Mouse (Mus musculus): ENCODE data around the gene Erc2. TPM values are rescaled to one million over a fixed set of nuclear protein-coding genes. Genes with fewer than 3 reads are reported as not detected.

Erc2 gene
- polyA plus RNA-seq, 1 experiment from 2014 or later = 1.9 TPM

DNA sequence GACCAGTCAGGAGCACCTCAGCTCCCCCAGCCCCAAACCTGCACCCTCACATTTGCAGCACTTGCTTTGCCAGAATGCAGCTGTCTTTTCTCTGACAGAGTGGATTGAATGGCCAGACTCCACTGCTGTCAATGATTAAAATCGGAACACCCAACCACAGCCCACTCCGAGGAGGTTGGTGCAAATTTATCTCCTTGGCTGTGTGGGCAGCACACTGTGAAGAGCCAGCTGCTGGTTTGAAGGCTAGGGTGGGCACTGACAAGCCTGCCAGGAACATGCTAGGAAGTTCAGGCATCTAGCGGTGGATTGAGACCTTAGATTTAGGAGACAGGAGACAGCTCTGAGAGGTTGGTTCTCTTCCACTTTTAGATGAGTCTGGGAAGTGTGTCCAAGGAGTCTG is 14.8 kb upstream of the Erc2 start:
- DNase-seq = no peak

DNA sequence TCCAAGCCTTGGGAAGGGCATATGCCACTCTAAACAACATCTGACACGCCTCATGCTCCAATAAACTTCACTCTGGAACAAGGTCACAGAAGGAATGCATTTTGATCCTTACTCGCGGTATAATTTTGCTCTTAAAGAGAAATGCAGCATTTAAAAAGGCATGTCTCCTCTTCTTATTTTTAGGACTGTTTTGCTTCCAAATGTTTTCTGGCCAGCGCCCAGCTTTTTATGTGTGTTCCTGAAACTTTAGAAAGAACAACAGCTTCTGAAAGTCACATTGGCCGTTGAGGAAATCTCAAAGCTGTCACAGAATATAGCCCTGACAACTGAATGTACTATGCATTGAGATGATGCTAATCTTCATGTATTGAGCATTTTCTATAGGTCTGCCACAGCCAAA is 8.5 kb upstream of the Erc2 start:
- WGBS (ENCODE audit: insufficient replicate concordance) = 68% methylated on average over 5 of the region's 5 CpGs
- H3K27me3 ChIP-seq (ENCODE audit: insufficient read depth, low read length) = no peaks in the 10 kb centered on the region
- no peaks in the 10 kb centered on the region for H3K9me3 ChIP-seq (ENCODE audit: low read length)
- H3K36me3 ChIP-seq (replicated peaks; ENCODE audit: insufficient read depth, low read length) = no peaks in the 10 kb centered on the region
- H3K4me2 ChIP-seq (ENCODE audit: low read depth, low read length) = no peak overlapping the region
- H3K27ac ChIP-seq (ENCODE audit: low read depth) = no peak overlapping the region
- no peak for TF ChIP-seq EP300 (IDR thresholded peaks at IDR 0.05; ENCODE audit: low read depth)
- TF ChIP-seq CTCF (IDR thresholded peaks at IDR 0.05; ENCODE audit: low read depth) = no peak
- DNase-seq (no peak), ATAC-seq (no peak)
- H3K9ac ChIP-seq (replicated peaks) = no peak overlapping the region
- H3K4me3 ChIP-seq (ENCODE audit: low read depth, low read length) = no peak overlapping the region
- H3K4me1 ChIP-seq (ENCODE audit: insufficient read depth) = no peaks in the 10 kb centered on the region

More for the DNA sequence above, 14.8 kb upstream of the Erc2 start:
- Histone ChIP-seq H3K36me3 (replicated peaks; ENCODE audit: insufficient read depth, low read length) (no peaks in the 10 kb centered on the region), H3K4me1 (ENCODE audit: insufficient read depth) (no peaks in the 10 kb centered on the region), H3K27ac (ENCODE audit: low read depth) (no peak overlapping the region), H3K9ac (replicated peaks) (no peak overlapping the region), H3K27me3 (ENCODE audit: insufficient read depth, low read length) (no peaks in the 10 kb centered on the region), H3K4me2 (ENCODE audit: low read depth, low read length) (no peak overlapping the region), H3K4me3 (ENCODE audit: low read depth, low read length) (no peak overlapping the region), H3K9me3 (ENCODE audit: low read length) (no peaks in the 10 kb centered on the region)
- ATAC-seq = no peak
- 74% methylated on average over 3 of the region's 3 CpGs for WGBS (ENCODE audit: insufficient replicate concordance)
- TF ChIP-seq CTCF (IDR thresholded peaks at IDR 0.05; ENCODE audit: low read depth) (no peak), EP300 (IDR thresholded peaks at IDR 0.05; ENCODE audit: low read depth) (no peak)

DNA sequence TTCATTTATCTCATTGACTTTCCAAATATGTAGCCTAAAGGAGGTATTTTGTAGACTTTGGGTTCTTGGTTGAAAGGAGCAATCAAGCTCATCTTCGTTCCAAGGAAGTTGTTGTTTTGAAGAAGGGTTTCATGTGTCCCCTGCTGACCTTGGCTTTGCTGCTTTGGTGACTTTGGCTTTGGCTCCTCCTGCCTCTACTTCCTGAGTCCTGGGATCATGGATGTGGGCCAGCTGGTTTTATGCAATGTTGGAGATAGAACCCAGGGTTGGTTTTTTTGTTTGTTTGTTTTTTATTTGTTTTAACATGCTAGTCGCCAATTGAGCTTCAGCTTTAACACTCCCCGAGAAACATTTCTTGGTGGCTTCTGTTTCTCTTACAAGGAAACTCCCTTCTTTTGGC is 4.9 kb upstream of the Erc2 start:
- Histone ChIP-seq H3K36me3 (replicated peaks; ENCODE audit: insufficient read depth, low read length) (no peaks in the 10 kb centered on the region), H3K4me1 (ENCODE audit: insufficient read depth) (no peaks in the 10 kb centered on the region), H3K4me2 (ENCODE audit: low read depth, low read length) (no peak overlapping the region), H3K27me3 (ENCODE audit: insufficient read depth, low read length) (no peaks in the 10 kb centered on the region), H3K27ac (ENCODE audit: low read depth) (no peak overlapping the region), H3K9ac (replicated peaks) (no peak overlapping the region), H3K9me3 (ENCODE audit: low read length) (no peaks in the 10 kb centered on the region), H3K4me3 (ENCODE audit: low read depth, low read length) (no peak overlapping the region)
- ATAC-seq (no peak), DNase-seq (no peak)
- TF ChIP-seq CTCF (IDR thresholded peaks at IDR 0.05; ENCODE audit: low read depth) (no peak), EP300 (IDR thresholded peaks at IDR 0.05; ENCODE audit: low read depth) (no peak)
- WGBS (ENCODE audit: insufficient replicate concordance) = 70% methylated on average over 3 of the region's 3 CpGs

DNA sequence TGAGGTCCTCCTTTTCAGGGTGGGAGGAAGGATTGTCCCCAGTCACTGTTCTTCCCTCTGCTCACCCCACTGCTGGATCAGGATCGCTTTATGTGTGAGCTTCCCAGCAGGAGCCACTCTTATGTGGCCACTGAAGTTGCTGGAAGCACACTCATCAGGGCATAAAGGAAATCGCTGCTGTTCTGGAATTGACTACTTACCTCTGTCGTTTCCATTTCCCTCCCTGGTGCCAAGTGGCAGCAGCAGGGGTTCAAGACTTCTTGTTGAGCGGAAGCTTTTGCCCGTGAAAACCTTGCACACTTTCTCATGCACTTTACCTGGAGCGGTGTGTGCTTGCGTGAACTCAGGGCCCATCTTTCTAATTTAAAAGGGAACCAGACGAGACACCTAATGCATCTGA is 652 bp upstream of the Erc2 start:
- H3K27me3 ChIP-seq (ENCODE audit: insufficient read depth, low read length) = peaks cover 5% of the 10 kb centered on the region
- no peaks in the 10 kb centered on the region for H3K4me1 ChIP-seq (ENCODE audit: insufficient read depth)
- H3K36me3 ChIP-seq (replicated peaks; ENCODE audit: insufficient read depth, low read length) = no peaks in the 10 kb centered on the region
- H3K9me3 ChIP-seq (ENCODE audit: low read length) = no peaks in the 10 kb centered on the region
- no peak overlapping the region for H3K4me2 ChIP-seq (ENCODE audit: low read depth, low read length)
- H3K4me3 ChIP-seq (ENCODE audit: low read depth, low read length) = no peak overlapping the region
- H3K9ac ChIP-seq (replicated peaks) = no peak overlapping the region
- ATAC-seq (no peak), DNase-seq (no peak)
- WGBS (ENCODE audit: insufficient replicate concordance) = 43% methylated on average over 8 of the region's 8 CpGs
- no peak for TF ChIP-seq EP300 (IDR thresholded peaks at IDR 0.05; ENCODE audit: low read depth)
- TF ChIP-seq CTCF (IDR thresholded peaks at IDR 0.05; ENCODE audit: low read depth) = no peak
- H3K27ac ChIP-seq (ENCODE audit: low read depth) = no peak overlapping the region

DNA sequence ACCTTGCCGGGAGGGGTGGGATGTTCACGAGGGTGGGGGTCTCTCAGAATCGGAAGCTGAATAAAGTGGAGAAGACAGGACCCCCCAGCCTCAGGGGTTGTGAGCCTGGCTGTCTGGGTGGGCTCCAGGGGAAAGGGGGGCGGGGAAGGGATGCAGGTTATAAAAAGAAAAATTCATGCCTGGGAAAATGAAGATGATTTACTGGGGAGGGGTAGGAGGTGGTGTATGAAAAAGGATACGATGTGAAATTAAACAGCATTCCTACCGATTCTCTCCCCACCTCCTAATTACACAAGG is 643 bp downstream of the Erc2 start:
- peak overlapping the region; percentile 8; the same call in 1 of the 2 replicates for H3K9ac ChIP-seq (replicated peaks)
- no peaks in the 10 kb centered on the region for H3K9me3 ChIP-seq (ENCODE audit: low read length)
- H3K27ac ChIP-seq (ENCODE audit: low read depth) = no peak overlapping the region
- peaks cover 5% of the 10 kb centered on the region for H3K27me3 ChIP-seq (ENCODE audit: insufficient read depth, low read length)
- no peaks in the 10 kb centered on the region for H3K4me1 ChIP-seq (ENCODE audit: insufficient read depth)
- H3K36me3 ChIP-seq (replicated peaks; ENCODE audit: insufficient read depth, low read length) = no peaks in the 10 kb centered on the region
- peak overlapping the region; percentile 47 for H3K4me3 ChIP-seq (ENCODE audit: low read depth, low read length)
- DNase-seq = no peak
- ATAC-seq = no peak
- no peak for TF ChIP-seq CTCF (IDR thresholded peaks at IDR 0.05; ENCODE audit: low read depth)
- no peak for TF ChIP-seq EP300 (IDR thresholded peaks at IDR 0.05; ENCODE audit: low read depth)
- WGBS (ENCODE audit: insufficient replicate concordance) = 3% methylated on average over 5 of the region's 6 CpGs
- H3K4me2 ChIP-seq (ENCODE audit: low read depth, low read length) = peak overlapping the region; percentile 71

DNA sequence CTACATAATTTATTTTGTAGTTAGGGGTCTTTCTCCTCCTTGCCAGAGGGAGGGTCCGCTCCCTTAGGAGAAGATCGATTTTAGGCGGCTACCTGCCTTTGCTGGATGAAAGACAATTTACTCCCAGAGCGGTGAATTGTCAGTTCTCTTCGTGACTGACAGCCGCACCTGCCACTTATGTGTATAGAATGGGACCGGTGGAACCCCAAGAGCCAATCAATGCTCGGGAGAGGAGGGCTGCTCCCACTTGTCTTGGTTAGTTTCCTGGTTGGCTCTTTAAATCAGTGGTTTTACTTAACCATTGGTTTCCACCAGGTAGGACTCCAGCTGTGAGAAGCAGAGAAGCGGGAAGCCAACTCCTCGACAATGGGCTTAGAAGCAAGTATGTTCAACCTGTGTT is 1.1 kb downstream of the Erc2 start:
- Histone ChIP-seq H3K4me1 (ENCODE audit: insufficient read depth) (no peaks in the 10 kb centered on the region), H3K4me3 (ENCODE audit: low read depth, low read length) (peak overlapping the region; percentile 47), H3K27ac (ENCODE audit: low read depth) (no peak overlapping the region), H3K36me3 (replicated peaks; ENCODE audit: insufficient read depth, low read length) (no peaks in the 10 kb centered on the region), H3K9ac (replicated peaks) (no peak overlapping the region), H3K4me2 (ENCODE audit: low read depth, low read length) (peak overlapping the region; percentile 71), H3K9me3 (ENCODE audit: low read length) (no peaks in the 10 kb centered on the region), H3K27me3 (ENCODE audit: insufficient read depth, low read length) (peaks cover 5% of the 10 kb centered on the region)
- no peak for TF ChIP-seq CTCF (IDR thresholded peaks at IDR 0.05; ENCODE audit: low read depth)
- no peak for TF ChIP-seq EP300 (IDR thresholded peaks at IDR 0.05; ENCODE audit: low read depth)
- ATAC-seq (peak; percentile 88), DNase-seq (peak; percentile 59)
- 10% methylated on average over 10 of the region's 10 CpGs for WGBS (ENCODE audit: insufficient replicate concordance)

DNA sequence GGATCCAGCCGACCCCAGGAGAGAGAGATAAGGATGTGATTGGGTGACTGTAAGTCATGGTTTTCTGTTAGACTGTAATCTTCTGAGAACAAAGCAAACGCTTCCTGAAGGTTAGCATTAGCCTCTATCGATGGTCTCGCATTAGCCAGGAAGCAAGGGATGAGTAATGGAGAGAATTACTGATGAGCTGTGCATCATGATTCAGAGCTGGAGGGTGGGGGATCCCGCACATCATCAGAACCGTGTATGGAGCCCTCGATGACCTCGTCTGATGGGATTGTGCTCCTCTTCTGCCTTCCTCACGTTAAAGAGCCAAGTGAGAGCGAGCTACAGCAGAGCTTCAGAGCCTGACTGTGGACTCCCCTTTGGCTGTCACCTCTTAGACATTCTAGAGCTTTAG is 6.5 kb downstream of the Erc2 start:
- no peak for TF ChIP-seq CTCF (IDR thresholded peaks at IDR 0.05; ENCODE audit: low read depth)
- TF ChIP-seq EP300 (IDR thresholded peaks at IDR 0.05; ENCODE audit: low read depth) = no peak
- no peaks in the 10 kb centered on the region for H3K27me3 ChIP-seq (ENCODE audit: insufficient read depth, low read length)
- no peak overlapping the region for H3K9ac ChIP-seq (replicated peaks)
- H3K4me2 ChIP-seq (ENCODE audit: low read depth, low read length) = no peak overlapping the region
- H3K4me3 ChIP-seq (ENCODE audit: low read depth, low read length) = no peak overlapping the region
- DNase-seq = no peak
- no peak for ATAC-seq
- H3K9me3 ChIP-seq (ENCODE audit: low read length) = no peaks in the 10 kb centered on the region
- no peaks in the 10 kb centered on the region for H3K4me1 ChIP-seq (ENCODE audit: insufficient read depth)
- 69% methylated on average over 10 of the region's 10 CpGs for WGBS (ENCODE audit: insufficient replicate concordance)
- H3K27ac ChIP-seq (ENCODE audit: low read depth) = no peak overlapping the region
- no peaks in the 10 kb centered on the region for H3K36me3 ChIP-seq (replicated peaks; ENCODE audit: insufficient read depth, low read length)

All from liver, postnatal 0 days (tissue).